Mouse (Mus musculus) liver, embryonic 15.5 days (tissue): ENCODE data around the gene Trim47. TPM values are rescaled to one million over a fixed set of nuclear protein-coding genes. Genes with fewer than 3 reads are reported as not detected.

Experiments
- ATAC-seq: fragments of 200-750 bp; cut with Nextera tagmentation; 2 replicates; pipeline ENCODE4 v1.8.0; 2017; ENCODE audit warnings: moderate number of reproducible peaks, mild to moderate bottlenecking, moderate library complexity; ENCODE audit not compliant: insufficient read depth
- H3K27ac ChIP-seq: fragments of 300-500 bp; sonication (generic); replicated peaks from 2 replicates; pipeline ENCODE4 v1.5.1; 2015; ENCODE audit warnings: mild to moderate bottlenecking, inconsistent platforms
- H3K27me3 ChIP-seq: fragments of 300-500 bp; sonication (generic); 2 replicates; pipeline ENCODE4 v1.6.1; 2015; ENCODE audit warnings: mild to moderate bottlenecking, inconsistent platforms
- H3K36me3 ChIP-seq: fragments of 300-500 bp; sonication (generic); replicated peaks from 2 replicates; pipeline ENCODE4 v1.6.1; 2015; ENCODE audit warnings: moderate library complexity, mild to moderate bottlenecking, inconsistent platforms
- H3K4me1 ChIP-seq: fragments of 300-500 bp; sonication (generic); replicated peaks from 2 replicates; pipeline ENCODE4 v1.6.1; 2015; ENCODE audit warnings: inconsistent platforms
- H3K4me2 ChIP-seq: fragments of 300-500 bp; sonication (generic); 2 replicates; pipeline ENCODE4 v1.6.1; 2015; ENCODE audit warnings: moderate library complexity, mild to moderate bottlenecking, inconsistent platforms
- H3K4me3 ChIP-seq: fragments of 300-500 bp; sonication (generic); replicated peaks from 2 replicates; pipeline ENCODE4 v1.5.1; 2015; ENCODE audit warnings: mild to moderate bottlenecking, inconsistent platforms
- H3K9ac ChIP-seq: fragments of 300-500 bp; sonication (generic); 2 replicates; pipeline ENCODE4 v1.6.1; 2015; ENCODE audit warnings: moderate library complexity, mild to moderate bottlenecking, inconsistent platforms
- H3K9me3 ChIP-seq: fragments of 300-500 bp; sonication (generic); replicated peaks from 2 replicates; pipeline ENCODE4 v1.6.1; 2016; ENCODE audit warnings: inconsistent platforms
- WGBS: fragments of 180-500 bp; shearing (Covaris S2); methylation state at CpG from one replicate; pipeline ENCODE4 v1.1.7; 2015; ENCODE audit warnings: mixed read lengths; ENCODE audit not compliant: insufficient replicate concordance; 5-methylcytosine and 5-hydroxymethylcytosine counted together
- polyA plus RNA-seq: library from polyadenylated mRNA; unstranded; fragments of >200 nt; fragmentation: Nextera tagmentation; extraction: Ambion mirVana; gene quantifications from 2 replicates; pipeline ENCODE4 v1.2.1, GENCODE M21; 2015

The Trim47 gene
- polyA plus RNA-seq, 1 experiment from 2014 or later: 5.4 TPM

DNA sequence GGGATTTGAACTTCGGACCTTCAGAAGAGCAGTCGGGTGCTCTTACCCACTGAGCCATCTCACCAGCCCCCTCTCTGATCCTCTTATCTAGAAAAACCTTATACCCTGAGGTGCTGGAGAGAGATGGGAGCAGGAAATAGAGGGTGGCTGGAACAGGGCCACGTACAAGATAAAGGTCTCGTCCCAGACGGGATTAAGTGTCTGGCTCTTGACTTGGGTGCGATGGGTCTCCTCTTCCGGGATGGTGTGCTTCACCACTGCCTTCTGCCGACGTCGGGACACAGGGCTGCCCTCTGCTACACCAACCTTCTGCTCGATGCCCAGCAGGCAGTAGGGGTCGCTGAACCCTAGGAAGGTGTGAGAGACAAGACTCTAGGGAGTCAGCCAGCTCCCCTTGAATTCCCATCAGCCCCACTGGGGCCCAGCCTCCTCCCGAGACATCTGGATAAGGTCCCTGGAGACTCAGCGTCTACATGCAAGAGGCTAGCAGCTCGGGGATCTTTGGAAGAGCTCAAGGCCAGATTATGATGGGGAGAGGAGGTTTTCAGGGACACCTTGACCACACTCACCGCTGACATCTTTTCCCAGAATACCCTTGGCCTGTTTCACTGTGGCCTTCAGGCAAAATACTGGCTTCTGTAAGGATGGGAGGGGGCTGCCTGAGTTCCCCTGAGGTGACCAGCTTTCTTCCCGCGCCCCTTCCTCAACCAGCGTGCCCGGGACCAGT lies 51.3 kb downstream of the Trim47 start:
- peak overlapping the region; percentile 88 for H3K4me2 ChIP-seq

DNA sequence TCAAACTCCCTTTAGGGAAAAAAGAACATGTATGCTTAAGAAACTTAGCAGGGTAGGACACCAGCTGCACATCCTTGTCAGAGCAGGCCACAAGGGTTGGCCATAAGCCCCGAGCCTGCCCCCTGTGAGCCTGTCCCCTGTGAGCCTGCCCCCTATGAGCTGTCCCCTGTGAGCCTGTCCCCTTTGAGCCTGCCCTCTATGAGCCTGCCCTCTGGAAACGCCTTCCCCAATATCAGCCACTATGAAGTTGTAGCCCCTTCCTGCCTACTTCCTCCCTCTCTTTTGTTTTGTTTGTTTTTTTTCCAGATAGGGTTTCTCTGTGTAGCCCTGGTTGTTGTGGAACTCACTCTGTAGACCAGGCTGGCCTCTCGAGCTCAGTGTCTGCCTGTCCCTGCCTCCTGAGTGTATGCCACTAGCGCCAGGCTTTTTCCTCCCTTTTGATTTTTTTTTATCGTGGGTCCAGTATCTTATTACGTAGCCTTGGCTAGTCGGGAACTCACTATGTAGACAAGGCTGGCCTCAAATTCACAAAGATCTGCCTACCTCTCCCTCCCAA lies 52.5 kb downstream of the Trim47 start:
- peaks cover 62% of the 10 kb centered on the region for H3K4me1 ChIP-seq
- 41% methylated on average over 7 of the region's 7 CpGs for WGBS
- peak overlapping the region; percentile 33 for H3K27ac ChIP-seq
- no peaks in the 10 kb centered on the region for H3K9me3 ChIP-seq
- no peak overlapping the region for H3K9ac ChIP-seq
- H3K36me3 ChIP-seq: peaks cover 31% of the 10 kb centered on the region
- no peak overlapping the region for H3K4me3 ChIP-seq
- no peak for ATAC-seq
- H3K4me2 ChIP-seq: no peak overlapping the region
- no peaks in the 10 kb centered on the region for H3K27me3 ChIP-seq

More for the DNA sequence above, 51.3 kb downstream of the Trim47 start:
- 23% methylated on average over 20 of the region's 20 CpGs for WGBS
- no peak for ATAC-seq
- peaks cover 37% of the 10 kb centered on the region for H3K36me3 ChIP-seq
- peaks cover 74% of the 10 kb centered on the region for H3K4me1 ChIP-seq
- H3K4me3 ChIP-seq: peak overlapping the region; percentile 68
- peak overlapping the region; percentile 96 for H3K27ac ChIP-seq
- no peaks in the 10 kb centered on the region for H3K9me3 ChIP-seq
- no peaks in the 10 kb centered on the region for H3K27me3 ChIP-seq
- peak overlapping the region; percentile 85 for H3K9ac ChIP-seq

DNA sequence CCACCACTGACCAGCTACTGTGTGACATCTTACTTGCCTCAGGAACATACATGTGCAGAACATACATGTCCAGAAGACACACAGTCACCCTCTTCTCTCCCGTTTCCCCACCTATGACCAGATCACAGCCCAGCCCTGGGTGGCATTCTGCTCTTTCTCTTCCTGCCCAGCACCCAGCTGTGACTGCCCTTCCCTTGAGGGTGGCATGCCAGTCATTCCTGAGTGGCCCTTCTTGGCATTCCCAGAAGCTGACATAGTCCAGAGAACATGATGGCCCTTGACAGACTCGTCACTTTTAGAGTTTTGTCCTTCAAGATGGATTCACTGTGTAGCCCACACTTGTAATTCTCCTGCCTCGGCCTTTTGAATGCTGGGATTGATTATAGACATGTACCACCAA lies 54.4 kb downstream of the Trim47 start:
- no peak for ATAC-seq
- Histone ChIP-seq H3K4me2 (no peak overlapping the region), H3K9me3 (no peaks in the 10 kb centered on the region), H3K27me3 (no peaks in the 10 kb centered on the region), H3K4me1 (peaks cover 43% of the 10 kb centered on the region), H3K4me3 (no peak overlapping the region), H3K27ac (no peak overlapping the region), H3K36me3 (peaks cover 26% of the 10 kb centered on the region; the same call in 1 of the 2 replicates), H3K9ac (no peak overlapping the region)
- 78% methylated on average over 3 of the region's 3 CpGs for WGBS

DNA sequence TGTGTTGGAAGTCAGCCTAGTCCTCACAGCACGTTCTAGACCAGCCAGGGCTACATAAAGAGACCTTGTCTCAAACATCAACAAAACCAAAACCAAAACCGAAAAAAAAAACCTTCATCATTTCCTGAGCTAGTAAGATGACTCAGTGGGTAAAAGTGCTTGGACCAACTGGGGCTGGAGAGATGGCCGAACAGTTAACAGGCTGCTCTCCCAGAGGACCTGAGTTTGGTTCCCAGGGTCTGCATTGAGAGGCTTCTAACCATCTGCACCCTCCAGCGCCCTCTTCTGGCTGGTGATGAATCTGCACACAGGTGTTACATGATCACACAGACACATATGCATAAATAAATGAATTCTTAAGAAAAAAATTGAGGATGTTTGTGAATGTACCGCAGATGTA lies 55.5 kb downstream of the Trim47 start:
- no peaks in the 10 kb centered on the region for H3K9me3 ChIP-seq
- H3K36me3 ChIP-seq: peaks cover 30% of the 10 kb centered on the region; the same call in 1 of the 2 replicates
- no peak overlapping the region for H3K27ac ChIP-seq
- WGBS: 38% methylated on average over 5 of the region's 5 CpGs
- H3K4me3 ChIP-seq: no peak overlapping the region
- peaks cover 32% of the 10 kb centered on the region for H3K4me1 ChIP-seq
- H3K9ac ChIP-seq: no peak overlapping the region
- no peak for ATAC-seq
- H3K27me3 ChIP-seq: no peaks in the 10 kb centered on the region
- H3K4me2 ChIP-seq: no peak overlapping the region

DNA sequence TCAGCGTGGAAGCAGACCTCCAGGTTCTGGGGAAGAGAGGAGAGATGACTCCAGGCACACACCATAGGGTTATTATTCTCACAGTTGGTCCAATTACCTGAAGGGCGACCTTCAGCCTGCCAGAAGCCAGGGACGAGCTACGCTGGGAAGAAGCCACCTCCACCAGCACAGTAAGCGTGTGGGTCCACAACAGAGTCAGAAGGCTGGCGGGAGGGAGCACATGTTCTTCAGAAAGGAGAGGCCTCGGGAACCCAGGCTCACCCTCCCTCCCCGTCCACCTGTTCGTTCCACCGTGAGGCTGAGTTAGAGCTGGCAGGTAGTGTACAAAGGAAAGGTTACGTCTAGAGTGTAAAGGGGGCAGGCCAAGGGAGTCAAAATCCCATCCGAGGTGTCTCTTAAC lies 61.7 kb downstream of the Trim47 start:
- ATAC-seq: no peak
- H3K9me3 ChIP-seq: no peaks in the 10 kb centered on the region
- H3K4me1 ChIP-seq: no peaks in the 10 kb centered on the region
- H3K27me3 ChIP-seq: no peaks in the 10 kb centered on the region
- no peak overlapping the region for H3K27ac ChIP-seq
- H3K4me2 ChIP-seq: no peak overlapping the region
- peaks cover 67% of the 10 kb centered on the region for H3K36me3 ChIP-seq
- WGBS: 86% methylated on average over 12 of the region's 12 CpGs
- no peak overlapping the region for H3K4me3 ChIP-seq
- no peak overlapping the region for H3K9ac ChIP-seq

DNA sequence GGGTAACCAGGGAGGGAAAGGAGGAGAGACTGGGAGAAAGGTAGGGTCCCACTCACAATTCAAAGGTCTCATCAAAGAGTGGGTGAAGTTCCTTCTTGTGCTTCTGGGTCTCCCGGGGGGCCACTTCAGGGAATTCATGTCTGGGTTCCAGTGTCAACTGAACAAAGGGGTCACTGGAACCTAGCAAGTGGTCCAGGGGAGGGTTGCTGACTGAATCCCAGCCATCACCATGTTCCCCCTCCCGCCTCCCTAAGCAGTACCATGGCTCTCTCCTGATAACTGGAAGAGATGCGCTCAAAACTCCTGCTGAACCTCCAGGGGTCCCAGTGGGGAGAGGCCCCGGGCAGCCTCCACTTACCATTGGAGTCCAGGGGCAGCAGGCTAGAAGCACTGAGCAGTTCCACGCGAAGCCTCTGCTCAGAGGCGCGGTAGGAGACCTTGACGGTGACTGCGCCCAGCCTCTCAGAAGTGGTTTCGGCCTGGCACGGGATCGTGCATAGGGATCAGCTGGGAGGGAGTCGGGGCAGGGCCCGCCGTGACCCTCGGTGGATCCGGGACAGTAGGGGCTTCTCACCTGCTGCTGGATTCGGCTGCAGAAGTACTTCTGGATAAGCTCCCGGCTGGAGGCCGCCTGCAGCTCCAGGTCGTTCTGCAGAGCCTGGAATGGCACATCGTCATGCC lies 62.7 kb downstream of the Trim47 start:
- no peak overlapping the region for H3K27ac ChIP-seq
- WGBS: 76% methylated on average over 23 of the region's 23 CpGs

DNA sequence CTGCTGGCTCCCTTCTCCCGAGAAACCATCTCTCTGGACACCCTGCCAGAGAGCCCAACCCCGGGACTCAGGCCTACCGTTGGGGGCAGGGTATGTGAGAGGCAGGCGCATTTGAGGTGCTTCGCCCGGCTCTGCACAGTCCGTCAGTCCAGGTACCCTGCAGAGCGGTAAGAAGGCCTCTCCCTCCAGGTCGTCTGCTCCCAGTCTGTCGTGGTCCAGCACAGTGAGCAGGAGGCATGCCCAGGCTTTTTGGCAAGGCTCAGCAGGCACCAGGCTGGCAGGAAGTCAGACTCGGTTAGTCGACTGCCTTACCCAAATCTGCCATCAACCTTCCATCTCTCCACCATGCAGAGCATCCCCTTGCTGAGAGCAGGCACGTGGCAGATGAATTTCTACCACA lies 63.4 kb downstream of the Trim47 start:
- no peak overlapping the region for H3K4me2 ChIP-seq
- no peaks in the 10 kb centered on the region for H3K27me3 ChIP-seq
- no peak overlapping the region for H3K9ac ChIP-seq
- no peaks in the 10 kb centered on the region for H3K4me1 ChIP-seq
- H3K36me3 ChIP-seq: peaks cover 82% of the 10 kb centered on the region
- no peaks in the 10 kb centered on the region for H3K9me3 ChIP-seq
- WGBS: 71% methylated on average over 13 of the region's 13 CpGs
- H3K4me3 ChIP-seq: no peak overlapping the region
- no peak for ATAC-seq
- no peak overlapping the region for H3K27ac ChIP-seq

More for the DNA sequence above, 62.7 kb downstream of the Trim47 start:
- Histone ChIP-seq H3K27me3 (no peaks in the 10 kb centered on the region), H3K4me3 (no peak overlapping the region), H3K4me1 (no peaks in the 10 kb centered on the region), H3K9me3 (no peaks in the 10 kb centered on the region), H3K9ac (no peak overlapping the region), H3K36me3 (peaks cover 74% of the 10 kb centered on the region), H3K4me2 (no peak overlapping the region)
- no peak for ATAC-seq

DNA sequence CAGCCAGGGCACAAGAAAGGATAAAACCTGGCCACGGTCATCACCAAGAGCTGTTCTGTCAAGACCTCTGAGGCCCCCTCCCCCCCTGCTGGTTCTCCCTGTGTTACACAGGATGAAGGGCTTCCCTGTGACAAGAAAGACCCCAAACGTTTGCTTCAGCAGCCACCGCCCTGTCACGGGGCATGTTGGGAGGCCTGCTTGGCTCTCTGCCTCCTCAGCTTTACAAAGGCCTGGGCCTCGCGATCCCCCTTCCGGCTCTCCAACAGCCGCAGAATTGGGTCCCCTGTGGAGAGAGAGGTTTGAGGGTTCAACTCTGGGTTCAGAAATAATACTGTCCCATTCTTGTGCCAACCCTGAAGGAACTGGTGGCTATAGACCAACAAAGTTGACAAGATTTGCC lies 64.5 kb downstream of the Trim47 start:
- 78% methylated on average over 8 of the region's 8 CpGs for WGBS
- Histone ChIP-seq H3K4me3 (no peak overlapping the region), H3K36me3 (peaks cover 86% of the 10 kb centered on the region), H3K27me3 (no peaks in the 10 kb centered on the region), H3K27ac (no peak overlapping the region), H3K9ac (no peak overlapping the region), H3K9me3 (no peaks in the 10 kb centered on the region), H3K4me1 (peaks cover 9% of the 10 kb centered on the region), H3K4me2 (no peak overlapping the region)
- ATAC-seq: no peak

DNA sequence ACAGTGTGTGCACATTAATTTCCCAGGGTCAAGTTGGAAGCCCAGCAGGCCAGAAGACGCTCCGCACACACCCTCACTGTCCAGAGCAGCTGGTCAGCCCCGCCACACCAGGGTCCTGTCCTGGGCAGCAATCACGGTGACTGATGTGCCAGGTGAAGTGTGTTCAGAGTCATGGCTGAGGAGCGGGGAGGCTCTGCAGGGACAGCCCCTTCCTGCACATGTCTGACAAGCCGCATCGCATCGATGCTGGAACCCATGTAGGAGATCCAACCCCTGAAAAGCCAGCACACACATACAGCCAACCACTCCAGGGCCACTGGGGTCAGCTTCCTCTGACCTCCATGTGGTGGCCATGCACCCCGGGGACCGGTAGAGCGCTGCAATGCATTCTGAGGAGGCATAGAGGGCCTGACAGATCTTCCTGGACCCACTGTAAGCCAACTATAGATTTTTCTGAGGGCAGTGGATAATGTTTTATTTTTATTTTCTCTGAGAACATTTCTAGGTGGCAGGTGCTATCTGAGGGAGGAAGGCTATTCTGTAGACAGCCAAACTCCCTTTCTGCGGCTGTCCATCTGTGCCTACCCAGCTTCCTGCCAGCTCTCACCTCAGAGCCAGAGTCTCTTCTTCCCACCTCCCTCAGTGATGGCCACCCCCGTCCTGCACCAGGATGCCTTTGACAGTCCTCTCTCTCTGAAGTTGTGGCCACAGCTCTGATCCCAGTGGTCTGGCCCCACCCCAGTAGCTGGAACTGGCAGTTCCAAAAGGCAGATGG lies 65.2 kb downstream of the Trim47 start:
- Histone ChIP-seq H3K36me3 (peaks cover 90% of the 10 kb centered on the region), H3K9ac (no peak overlapping the region), H3K4me1 (peaks cover 16% of the 10 kb centered on the region), H3K9me3 (no peaks in the 10 kb centered on the region), H3K4me3 (no peak overlapping the region), H3K27ac (no peak overlapping the region), H3K27me3 (no peaks in the 10 kb centered on the region), H3K4me2 (no peak overlapping the region)
- ATAC-seq: no peak
- 81% methylated on average over 13 of the region's 13 CpGs for WGBS

DNA sequence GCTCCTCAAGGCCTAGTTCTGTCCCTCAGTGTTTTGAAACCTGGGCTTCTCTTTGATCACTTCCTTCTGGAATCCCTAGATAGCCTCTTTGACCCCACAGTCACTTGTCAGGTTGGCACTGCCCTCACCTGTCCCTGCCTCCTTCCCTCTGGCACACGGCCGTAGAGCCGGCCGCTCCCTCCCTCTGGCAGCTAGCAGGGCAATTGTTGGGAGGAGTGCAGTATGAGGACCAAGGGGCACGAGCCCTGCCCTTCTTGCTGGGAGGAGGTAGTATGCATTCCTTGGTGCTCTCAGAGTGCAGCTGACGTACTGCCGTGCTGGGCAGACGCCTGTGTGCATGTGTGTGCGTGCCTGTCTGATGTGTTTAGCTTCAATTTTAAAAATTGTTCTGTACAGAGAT lies 66.4 kb downstream of the Trim47 start:
- ATAC-seq: no peak
- peaks cover 28% of the 10 kb centered on the region for H3K4me1 ChIP-seq
- WGBS: 86% methylated on average over 9 of the region's 9 CpGs
- no peak overlapping the region for H3K4me3 ChIP-seq
- H3K27ac ChIP-seq: 0 out of 2 replicates have a peak overlapping the region, but pooled peaks have one; percentile 0
- H3K4me2 ChIP-seq: no peak overlapping the region
- peaks cover 97% of the 10 kb centered on the region for H3K36me3 ChIP-seq
- H3K9me3 ChIP-seq: no peaks in the 10 kb centered on the region
- no peaks in the 10 kb centered on the region for H3K27me3 ChIP-seq
- H3K9ac ChIP-seq: no peak overlapping the region

DNA sequence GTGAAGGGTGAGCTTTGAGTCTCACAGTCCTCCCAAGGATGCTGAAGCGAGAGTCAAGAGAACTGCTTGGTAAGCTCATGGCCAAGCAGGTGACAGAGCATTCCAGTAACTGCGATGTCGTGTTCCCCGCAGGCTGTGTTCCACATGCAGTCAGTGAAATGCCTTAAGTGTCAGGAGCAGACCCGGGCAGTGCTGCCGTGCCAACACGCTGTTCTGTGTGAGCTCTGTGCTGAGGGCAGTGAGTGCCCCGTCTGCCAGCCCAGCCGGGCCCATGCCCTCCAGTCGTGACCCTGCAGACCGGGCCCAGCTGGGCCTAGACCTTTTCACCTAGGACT lies 67.4 kb downstream of the Trim47 start:
- Histone ChIP-seq H3K4me2 (no peak overlapping the region), H3K36me3 (peaks cover 98% of the 10 kb centered on the region), H3K27me3 (no peaks in the 10 kb centered on the region), H3K9ac (no peak overlapping the region), H3K27ac (no peak overlapping the region), H3K4me3 (no peak overlapping the region), H3K9me3 (no peaks in the 10 kb centered on the region), H3K4me1 (peaks cover 35% of the 10 kb centered on the region)
- ATAC-seq: no peak
- WGBS: 87% methylated on average over 11 of the region's 11 CpGs
